Mouse (Mus musculus) adrenal gland, adult 2 months (tissue): ENCODE measurements around the gene Ube2o. TPM values are rescaled to one million over a fixed set of nuclear protein-coding genes. Genes with fewer than 3 reads are reported as not detected.

Source experiments
- DNase-seq: peaks from one replicate; pipeline ENCODE4 v3.0.0; 2021
- polyA plus RNA-seq: library from polyadenylated mRNA; depleted of rRNA; stranded (reverse); fragments of >200 nt; gene quantifications from 2 replicates; pipeline ENCODE4 v1.2.3, GENCODE M21; 2012; rRNA removed
- total RNA-seq, 2 experiments: library from RNA; stranded (reverse); gene quantifications; 2 replicates each; pipeline ENCODE4 v1.2.3; 2021

Ube2o gene
- total and polyA plus RNA-seq, 3 experiments, result 24.6 to 26.7 (median 24.9) TPM

GRCm38 (mm10) chr11:116488207-116488606 lies 93.0 kb downstream of the Ube2o start:
- DNase-seq, result no peak

Other genes starting within 250 kb of the Ube2o start
- under 1 TPM in 1 of 2 experiments, not detected in 1; 0.14 TPM for gene Foxj1, start 246.0 kb downstream of the Ube2o start, total RNA-seq
- gene Foxj1, start 246.0 kb downstream of the Ube2o start, polyA plus RNA-seq, result 0.19 and 0.26 TPM in 2 replicates
- 1 to 10 TPM; 6.8 to 7.2 TPM for gene Rnf157, start 168.4 kb downstream of the Ube2o start, total RNA-seq
- gene Rnf157, start 168.4 kb downstream of the Ube2o start, polyA plus RNA-seq, result 4.6 and 5.5 TPM in 2 replicates
- 10 to 100 TPM; 16.3 to 35.2 TPM for gene Ubald2, start 147.4 kb downstream of the Ube2o start, total RNA-seq
- 119 and 158 TPM in 2 replicates for gene Ubald2, start 147.4 kb downstream of the Ube2o start, polyA plus RNA-seq
- gene Qrich2, start 115.2 kb downstream of the Ube2o start, total RNA-seq, result not detected
- gene Qrich2, start 115.2 kb downstream of the Ube2o start, polyA plus RNA-seq, result 0.06 TPM in 1 of 2 replicates, not detected in the other
- 10 to 100 TPM; 76.0 to 85.0 TPM for gene Prpsap1, start 87.2 kb downstream of the Ube2o start, total RNA-seq
- 223 and 257 TPM in 2 replicates for gene Prpsap1, start 87.2 kb downstream of the Ube2o start, polyA plus RNA-seq
- gene Sphk1, start 50.5 kb downstream of the Ube2o start, total RNA-seq, result 1 to 10 TPM; 2.4 to 2.6 TPM
- gene Sphk1, start 50.5 kb downstream of the Ube2o start, polyA plus RNA-seq, result 3.7 and 4.1 TPM in 2 replicates
- not detected for gene Aanat, start 5.0 kb upstream of the Ube2o start, total RNA-seq
- 0.40 TPM in 1 of 2 replicates, not detected in the other for gene Aanat, start 5.0 kb upstream of the Ube2o start, polyA plus RNA-seq
- 10 to 100 TPM in 1 of 2 experiments, 1 to 10 TPM in 1; 8.2 to 22.7 TPM for gene Rhbdf2, start 45.6 kb upstream of the Ube2o start, total RNA-seq
- gene Rhbdf2, start 45.6 kb upstream of the Ube2o start, polyA plus RNA-seq, result 41.1 and 56.8 TPM in 2 replicates
- 10 to 100 TPM; 10.2 to 14.2 TPM for gene Prcd, start 72.1 kb upstream of the Ube2o start, total RNA-seq
- 13.0 and 14.1 TPM in 2 replicates for gene Prcd, start 72.1 kb upstream of the Ube2o start, polyA plus RNA-seq
- 10 to 100 TPM; 24.8 to 46.8 TPM for gene Cygb, start 72.9 kb upstream of the Ube2o start, total RNA-seq
- 54.3 and 62.4 TPM in 2 replicates for gene Cygb, start 72.9 kb upstream of the Ube2o start, polyA plus RNA-seq
- under 1 TPM in 1 of 2 experiments, not detected in 1; 0.24 TPM for gene St6galnac1, start 194.1 kb upstream of the Ube2o start, total RNA-seq
- 0.10 and 0.31 TPM in 2 replicates for gene St6galnac1, start 194.1 kb upstream of the Ube2o start, polyA plus RNA-seq
- gene Mxra7, start 246.6 kb upstream of the Ube2o start, total RNA-seq, result 10 to 100 TPM; 37.2 to 78.7 TPM
- gene Mxra7, start 246.6 kb upstream of the Ube2o start, polyA plus RNA-seq, result 282 and 392 TPM in 2 replicates